Mouse (Mus musculus) brain, embryonic 14.5 days (tissue): ENCODE data around the gene Cped1.

Experiments used
- CTCF ChIP-seq: fragments of 200-500 bp; IDR thresholded peaks from 2 replicates; pipeline ENCODE4 v1.5.1; 2012; ENCODE audit warnings: inconsistent platforms, mild to moderate bottlenecking, moderate library complexity, borderline replicate concordance; ENCODE audit not compliant: insufficient read depth, insufficient read length; ENCODE audit errors: extremely low read depth
- POLR2A ChIP-seq: fragments of 200-500 bp; IDR thresholded peaks from 2 replicates; pipeline ENCODE4 v1.6.1; 2012; ENCODE audit warnings: mild to moderate bottlenecking, inconsistent platforms, borderline replicate concordance; ENCODE audit not compliant: poor library complexity, insufficient read depth, insufficient read length, severe bottlenecking; ENCODE audit errors: extremely low read depth

DNA sequence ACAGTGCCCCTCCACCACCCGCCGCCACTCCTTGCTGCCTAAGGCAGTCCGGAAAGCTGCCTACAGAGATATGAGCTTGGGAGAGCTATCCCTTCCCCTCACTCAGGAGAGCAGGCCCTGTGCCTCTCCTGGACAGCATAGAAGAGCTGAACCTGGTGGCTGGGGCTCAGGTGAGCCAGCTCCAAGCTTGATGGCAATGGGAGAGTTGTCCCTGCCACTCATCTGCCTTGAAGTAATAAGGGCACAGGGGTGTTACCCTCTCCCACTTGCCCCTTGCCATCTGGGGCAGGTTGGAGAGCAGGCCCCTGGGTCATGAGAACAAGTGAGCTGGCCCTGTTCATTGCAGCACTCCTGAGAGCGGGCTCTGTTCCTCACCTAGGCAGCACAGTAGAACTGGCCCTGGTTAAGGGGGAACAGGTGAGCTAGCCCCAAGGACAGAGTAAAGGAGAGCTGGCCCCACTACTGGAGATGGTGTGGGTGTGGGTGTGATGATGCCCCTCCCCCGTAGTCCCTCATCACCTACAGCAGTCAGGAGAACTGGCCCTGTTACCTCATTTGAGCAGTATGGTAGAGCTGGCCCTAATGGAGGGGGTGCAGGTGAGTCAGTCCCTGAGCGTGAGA, 28.7 kb downstream of the Cped1 start:
- no peak for TF ChIP-seq CTCF
- TF ChIP-seq POLR2A = no peak
